Mouse (Mus musculus) CH12F3 (cell line): ENCODE data around the gene Ssbp4.

ENCODE experiments used
- in situ Hi-C: fragments of 300-500 bp; cut with MboI; formaldehyde crosslinking; loops from 2 replicates; pipeline ENCODE4 v1.14.3; 2020; ENCODE audit warnings: low sequenced_read_pairs

Gene Ssbp4

DNA sequence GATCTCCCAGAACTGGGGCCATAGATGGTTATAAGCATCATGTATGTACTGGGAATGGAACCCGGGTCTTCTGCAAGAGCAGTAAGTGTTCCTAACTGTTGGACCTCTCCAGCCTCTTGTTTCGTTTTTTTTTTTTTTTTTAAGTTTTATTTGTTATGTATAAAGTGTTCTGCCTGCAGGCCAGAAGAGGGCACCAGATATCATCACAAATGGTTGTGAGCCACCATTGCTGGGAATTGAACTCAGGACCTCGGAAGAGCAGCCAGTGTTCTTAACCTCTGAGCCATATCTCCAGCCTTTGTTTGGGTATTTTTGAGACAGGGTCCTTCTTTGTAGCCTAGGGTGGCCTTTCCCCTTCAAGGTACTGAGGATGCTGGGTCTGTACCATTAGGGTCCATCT lies 49.7 kb downstream of the Ssbp4 start:
- in situ Hi-C loops, result no loop called here

DNA sequence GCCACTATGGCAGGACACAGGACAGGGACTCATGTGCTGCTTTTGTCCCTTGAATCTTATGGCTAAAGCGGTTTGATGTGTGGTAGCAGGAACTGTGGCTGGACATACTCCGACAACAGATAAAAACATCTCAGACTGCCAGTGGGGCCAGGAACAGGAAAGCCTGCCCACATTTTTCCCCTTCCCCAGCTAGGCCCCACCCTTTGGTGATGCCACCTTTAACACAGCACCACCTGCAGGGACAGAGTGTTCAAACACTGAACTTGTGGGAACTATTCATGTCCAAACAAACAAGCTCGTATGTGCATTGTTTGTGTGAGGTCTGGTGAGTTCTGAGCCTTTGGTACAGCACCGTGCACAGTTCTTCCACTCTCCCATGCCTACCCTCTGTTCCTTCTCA lies 50.3 kb downstream of the Ssbp4 start:
- in situ Hi-C loops, result no loop called here

DNA sequence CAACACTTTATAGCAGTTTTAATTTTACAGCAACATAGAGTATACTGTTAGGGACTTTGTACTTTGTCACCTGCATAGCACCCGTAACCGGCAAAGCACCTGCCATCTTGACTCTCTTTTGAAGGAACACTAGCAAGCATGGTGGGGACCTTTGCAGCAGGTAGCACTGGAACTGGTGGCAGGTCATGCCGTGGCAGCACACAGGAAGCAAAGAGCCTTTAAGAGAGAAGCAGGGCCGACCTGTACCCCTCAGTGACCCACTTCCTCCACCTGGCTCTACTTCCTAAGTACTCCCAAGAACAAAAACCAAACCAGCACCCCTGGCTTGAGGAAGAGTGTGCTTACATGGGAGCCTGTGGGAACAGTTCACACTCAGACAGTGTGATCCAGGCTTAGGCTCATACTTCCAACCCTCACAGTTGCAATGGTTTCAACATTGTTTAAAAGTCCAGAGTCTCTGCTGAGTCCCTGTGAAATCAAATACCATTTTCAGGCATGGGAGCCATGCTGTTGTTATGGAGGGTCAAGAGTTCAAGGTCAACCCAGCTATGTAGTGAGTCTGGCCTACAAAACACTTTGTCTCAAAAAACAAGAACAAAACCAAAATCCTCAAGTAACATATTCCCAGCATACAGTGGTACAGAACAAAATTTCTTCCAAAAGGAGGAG lies 53.5 kb downstream of the Ssbp4 start:
- in situ Hi-C loops, result no loop called here

DNA sequence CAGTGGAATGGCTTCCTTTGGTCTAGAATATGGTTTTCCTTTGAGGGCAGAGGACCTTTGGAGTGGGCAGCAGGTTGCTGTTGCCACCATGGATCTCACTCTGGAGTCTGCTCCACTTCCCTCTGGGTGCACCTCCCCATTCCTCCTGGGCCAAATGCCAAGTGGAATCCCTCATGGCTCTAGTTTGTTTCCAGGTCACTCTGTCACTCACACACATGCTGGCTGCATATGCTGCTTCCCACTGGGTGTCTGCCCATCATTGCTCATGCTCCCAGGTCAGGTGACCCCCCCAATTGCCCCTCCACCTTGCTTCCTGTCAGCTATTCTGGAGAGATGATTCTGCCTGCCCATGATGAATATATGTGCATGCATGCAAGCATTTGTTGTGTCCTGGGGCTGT lies 54.9 kb downstream of the Ssbp4 start:
- in situ Hi-C loops, result no loop called here

DNA sequence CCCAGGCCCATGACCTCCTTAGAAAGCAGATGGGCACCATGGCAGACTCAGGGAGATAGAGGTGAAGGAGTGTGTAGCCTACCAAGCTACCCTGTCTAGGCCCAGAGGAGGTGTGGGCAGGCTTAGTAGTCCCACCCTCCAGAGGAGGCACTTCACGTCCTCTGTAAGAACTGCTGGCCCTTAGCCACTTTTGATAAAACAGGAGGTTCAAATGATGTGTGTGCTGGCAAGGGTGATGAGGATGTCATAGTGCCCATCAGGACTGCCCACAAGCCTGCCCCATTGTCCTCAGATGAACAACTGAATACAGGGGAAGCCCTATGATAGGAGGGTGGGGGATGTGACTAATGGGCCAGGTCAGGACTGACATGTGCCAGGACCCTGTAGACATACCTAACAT lies 55.8 kb downstream of the Ssbp4 start:
- in situ Hi-C loops, result no loop called here

DNA sequence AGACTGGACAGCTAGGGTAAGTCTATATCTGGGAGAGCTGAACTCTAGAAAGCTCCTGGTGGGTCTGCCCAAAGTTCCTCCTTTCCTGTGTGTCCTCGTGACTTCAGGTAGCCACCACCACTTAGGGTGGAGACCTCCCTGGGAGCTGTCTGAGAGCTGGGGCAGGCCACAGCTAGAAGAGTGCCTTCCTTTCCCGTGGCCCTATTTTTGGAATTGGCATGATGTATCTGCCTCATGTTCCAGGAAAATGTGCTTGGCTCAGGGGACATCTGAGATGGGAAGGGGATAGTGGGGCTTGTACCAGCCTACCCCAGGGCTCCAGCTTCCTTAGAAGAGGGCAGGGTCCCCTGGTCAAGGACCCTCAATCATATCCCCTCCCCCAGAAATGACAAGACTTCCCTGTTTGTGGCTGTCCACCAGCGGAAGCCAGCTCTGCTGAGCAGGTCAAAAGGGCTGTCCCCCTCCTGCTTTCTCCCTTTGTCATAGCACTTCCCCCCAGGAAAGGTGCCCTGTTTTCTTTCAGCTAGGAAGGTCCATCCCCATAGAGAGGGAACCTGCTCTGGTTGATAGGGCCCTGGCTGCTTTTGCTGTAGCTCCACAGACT lies 57.0 kb downstream of the Ssbp4 start:
- in situ Hi-C loops, result no loop called here

DNA sequence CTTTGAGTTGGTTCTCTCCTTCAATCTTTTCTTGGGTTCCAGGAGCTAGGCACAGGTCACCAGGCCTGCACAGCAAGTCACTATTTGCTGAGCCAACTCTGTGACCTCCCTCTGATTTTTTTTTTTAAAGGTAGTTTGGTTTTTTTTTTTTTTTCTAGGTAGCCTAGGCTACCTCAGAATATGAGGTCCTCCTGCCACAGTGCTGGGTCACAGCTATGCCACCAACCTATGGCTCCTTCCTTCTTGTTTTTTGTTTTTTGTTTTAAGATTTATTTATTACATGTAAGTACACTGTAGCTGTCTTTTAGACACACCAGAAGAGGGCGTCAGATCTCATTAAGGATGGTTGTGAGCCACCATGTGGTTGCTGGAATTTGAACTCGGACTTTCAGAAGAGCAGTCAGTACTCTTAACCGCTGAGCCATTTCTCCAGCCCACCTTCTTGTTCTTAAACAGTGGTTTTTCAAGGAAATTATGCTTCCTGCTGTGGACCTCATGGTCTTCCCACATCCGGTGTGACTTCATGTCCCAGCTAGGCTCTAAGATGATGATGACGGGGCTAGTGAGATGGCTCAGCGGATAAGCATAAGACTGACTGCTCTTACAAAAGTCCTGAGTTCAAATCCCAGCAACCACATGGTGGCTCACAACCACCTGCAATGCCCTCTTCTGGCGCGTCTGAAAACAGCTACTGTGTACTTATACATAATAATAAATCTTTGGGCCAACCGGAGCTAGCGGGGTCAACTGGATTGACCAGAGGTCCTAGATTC lies 59.1 kb downstream of the Ssbp4 start:
- in situ Hi-C loops, result no loop called here

DNA sequence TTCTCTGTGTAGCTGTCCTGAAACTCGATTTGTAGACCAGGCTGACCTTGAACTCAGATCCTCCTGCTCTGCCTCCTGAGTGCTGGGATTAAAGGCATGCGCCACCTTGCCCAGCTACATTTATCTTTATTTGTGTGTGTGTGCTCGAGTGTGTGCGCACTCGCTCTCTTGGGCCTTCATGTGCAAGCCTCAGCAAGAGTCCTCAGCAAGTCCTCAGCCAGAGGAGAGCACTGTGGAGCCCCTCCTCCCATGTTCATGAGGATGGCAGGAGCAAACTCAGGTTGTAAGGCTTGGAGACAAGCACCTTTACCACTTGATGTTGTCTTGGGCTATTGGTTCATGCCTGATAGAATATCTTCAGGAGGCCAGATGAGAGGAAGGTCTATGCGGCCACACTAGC lies 60.9 kb downstream of the Ssbp4 start:
- in situ Hi-C loops, result no loop called here
